Mouse (Mus musculus): ENCODE measurements at regions not wholly inside any gene's neighbourhood (a gene's known extent, or its start where the extent isn't known, plus 50 kb on each side); places are given as distances from the start of the nearest gene placed in this dataset.

DNA sequence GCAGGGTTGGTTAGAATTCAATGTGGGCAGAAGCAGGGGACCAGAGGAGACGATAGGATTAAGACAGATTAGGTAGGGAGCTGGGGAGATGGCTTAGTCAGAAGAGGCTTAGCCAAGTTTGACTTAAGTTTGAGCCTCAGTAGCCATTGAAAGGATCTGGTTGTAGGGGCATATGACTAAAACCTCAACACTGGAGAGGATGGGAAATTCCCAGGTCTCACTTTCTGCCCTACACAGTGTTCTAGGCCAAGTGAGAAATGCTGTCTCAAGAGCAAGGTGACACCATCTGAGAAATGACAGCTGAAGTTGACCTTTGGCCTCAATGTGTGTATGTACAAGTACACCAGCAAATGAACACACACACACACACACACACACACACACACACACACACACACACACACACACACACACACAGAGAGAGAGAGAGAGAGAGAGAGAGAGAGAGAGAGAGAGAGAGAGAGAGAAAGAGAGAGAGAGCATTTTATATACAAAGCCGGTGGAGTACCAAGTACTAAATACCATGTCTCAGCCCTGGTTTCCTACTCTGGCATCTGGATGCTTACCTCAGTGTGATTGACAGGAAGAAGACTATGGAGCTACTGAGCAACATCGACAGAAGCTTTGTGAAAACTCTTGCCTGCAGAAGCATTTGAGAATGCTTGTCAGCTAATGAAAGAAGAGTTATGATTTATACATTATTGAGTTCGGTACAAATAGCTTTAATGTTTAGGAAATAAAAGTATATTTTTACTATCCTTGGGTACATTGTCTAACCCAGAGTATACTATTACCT lies 85.3 kb upstream of the 4933412E24Rik start:
- DNase-seq: no peak

DNA sequence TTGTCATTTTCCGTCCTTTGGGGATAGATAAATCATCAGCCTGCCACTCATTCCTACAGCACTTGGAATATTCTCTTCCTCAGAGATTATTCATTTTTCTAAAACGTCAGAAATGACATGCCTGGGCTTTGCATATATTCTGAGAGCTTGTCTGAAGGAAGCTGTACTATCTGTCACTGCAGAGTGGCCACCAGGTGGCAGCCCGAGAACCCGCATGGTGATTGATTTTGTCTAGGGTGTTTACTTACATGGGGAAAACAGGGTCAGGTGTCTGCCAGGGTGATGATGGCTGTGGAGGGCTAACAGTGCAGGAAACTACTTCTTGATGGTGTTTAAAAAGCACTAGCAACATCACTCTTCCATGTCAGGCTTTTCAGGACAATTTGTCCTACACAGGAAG lies 80.7 kb upstream of the 4933412E24Rik start:
- peak; percentile 9 for DNase-seq

DNA sequence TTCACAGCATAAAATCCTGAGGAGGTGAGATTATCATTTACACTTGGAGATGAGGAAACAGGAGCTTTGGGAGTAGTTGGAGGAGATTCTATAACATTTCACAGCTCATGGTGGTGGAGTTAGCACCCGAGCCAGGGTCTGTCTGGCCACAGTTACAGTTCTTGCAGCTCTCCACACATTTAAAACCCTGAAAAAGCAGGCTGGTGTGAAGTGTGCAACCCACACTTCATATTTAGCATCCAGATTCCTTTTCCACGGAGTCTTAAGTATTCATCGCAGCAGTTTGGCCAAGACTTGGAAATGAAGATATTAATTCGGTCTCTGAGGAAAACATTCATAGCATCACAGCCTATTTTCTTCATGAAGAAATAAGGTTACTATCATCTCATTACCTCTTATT lies 79.7 kb upstream of the 4933412E24Rik start:
- no peak for DNase-seq

DNA sequence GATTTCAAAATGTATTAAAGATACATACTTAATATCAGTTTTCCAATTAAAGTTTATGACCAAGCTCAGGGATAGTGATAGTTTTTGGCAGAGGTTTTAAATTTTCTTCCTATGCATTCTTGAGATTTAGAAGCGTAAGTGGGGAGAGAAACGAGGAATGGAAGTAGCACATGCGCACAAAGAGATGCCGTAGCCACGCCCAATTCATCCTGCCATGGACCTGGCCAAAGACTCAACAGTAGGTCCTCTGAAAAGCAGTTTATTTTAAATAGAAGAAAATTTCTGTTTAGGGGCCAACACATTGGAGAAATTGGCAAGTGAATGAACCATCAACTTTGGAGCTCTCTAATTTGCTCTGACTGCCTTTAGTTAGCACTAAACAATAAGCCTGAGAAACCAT lies 73.5 kb upstream of the 4933412E24Rik start:
- no peak for DNase-seq

DNA sequence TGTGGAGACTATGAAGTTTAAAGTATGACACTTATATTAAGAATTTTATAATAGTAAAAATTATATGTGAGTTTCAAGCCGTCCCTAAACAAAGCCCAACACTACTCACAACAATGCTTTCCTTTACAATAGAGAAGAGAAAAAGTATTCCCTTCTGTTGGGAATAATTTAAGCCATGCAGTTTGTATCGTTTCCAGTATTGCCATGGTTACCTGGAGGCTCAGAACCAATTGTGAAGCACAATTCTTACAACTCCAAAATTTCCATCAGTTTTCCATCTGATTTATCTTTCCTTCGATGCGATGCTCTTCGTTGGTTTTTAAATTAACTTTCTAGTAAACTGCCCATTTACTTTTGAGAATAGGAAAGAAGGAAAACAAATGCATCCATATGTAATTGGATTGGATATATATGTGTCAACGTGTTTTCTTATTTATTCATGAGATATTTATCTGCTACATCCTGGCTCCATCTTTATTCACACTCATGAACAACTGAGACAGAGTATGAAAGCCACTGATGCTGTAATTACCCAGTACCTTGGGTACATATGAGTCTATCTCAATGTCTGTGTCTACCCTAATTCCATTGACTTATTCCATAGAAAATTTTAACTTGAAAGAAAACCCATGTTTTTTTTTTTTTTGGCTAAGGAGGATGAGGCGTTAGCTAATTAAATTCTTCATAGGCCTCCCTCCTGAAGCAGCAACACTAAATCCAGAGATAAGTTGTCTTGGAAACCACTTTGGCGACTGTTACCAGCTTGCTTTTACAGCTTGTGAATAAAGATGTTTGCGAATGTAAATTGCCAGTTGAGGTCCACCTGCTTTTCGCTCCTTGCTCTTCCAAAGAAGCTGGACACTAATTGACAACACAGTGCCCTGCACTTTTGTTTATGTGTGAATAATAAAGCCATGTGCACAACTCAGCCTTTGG lies 72.8 kb upstream of the 4933412E24Rik start:
- DNase-seq: no peak
